Mouse (Mus musculus): ENCODE measurements around the gene Fcgrt.
"Not testable (repeated sequence)": the region's sequence is repeated elsewhere in the genome, so short reads cannot be mapped to it uniquely, and the experiment has no call there.

Gene Fcgrt

DNA sequence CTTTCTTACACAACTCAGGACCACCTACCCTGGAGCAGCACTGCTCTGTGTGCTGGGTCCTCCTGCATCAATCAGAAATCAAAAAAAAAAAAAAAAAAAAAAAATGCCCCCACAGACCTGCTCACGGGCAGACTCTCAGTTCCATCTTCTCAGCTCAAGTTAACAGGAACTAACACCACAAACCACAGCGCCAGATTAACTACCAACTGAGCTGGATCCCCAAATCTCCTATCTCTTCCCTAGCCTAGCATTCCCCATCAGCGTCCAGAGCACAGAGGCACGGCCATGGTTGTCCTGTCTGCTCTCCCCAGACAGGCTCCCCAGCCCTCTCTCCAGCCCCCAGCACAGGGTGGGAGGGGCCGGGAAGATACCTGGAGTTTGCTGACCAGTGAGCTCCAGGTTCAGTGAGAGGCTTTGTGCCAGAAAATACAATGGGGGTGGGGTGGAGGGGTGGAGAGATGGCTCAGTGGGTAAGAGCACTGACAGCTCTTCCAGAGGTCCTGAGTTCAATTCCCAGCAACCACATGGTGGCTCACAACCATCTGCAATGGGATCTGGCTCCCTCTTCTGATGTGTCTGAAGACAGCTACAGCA is 3.5 kb upstream of the Fcgrt start:
- no peak for DNase-seq

DNA sequence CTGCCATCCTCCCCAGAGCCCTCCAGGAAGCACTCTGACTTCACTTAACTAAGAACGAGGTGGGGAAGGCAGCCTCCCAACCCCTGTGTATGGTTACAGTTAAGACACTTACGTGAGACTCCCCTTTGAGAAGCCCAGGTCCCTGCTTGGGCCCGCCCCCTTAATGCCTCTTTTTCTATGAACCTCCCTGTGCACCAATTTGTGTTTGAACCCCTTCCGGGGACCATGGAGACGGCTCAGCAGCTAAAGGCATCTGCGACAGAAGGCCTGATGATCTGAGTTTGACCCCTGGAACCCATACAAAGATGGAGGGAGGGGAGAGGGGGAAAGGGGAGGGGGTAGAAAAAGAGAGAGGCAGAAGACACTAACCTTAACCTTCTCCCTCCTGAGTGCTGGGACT is 2.8 kb upstream of the Fcgrt start:
- DNase-seq: no peak

DNA sequence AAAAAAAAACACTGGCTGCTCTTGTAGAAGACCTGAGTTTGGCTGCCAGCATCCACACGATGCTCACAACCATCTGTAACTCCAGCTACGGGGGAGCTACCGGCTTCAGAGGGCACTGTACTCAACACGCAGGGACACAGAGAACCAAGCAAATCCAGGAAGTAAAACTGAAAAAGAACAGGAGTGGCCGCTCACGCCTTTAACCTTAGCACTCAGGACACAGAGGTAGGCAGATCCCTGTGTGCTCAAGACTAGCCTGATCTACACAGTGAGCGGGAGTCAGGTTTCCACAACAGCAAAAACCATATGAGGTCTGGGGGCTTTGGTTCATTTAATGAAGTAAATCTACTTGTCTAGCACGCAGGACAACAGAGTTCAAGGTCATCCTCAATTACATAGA is 1.8 kb upstream of the Fcgrt start:
- no peak for DNase-seq

DNA sequence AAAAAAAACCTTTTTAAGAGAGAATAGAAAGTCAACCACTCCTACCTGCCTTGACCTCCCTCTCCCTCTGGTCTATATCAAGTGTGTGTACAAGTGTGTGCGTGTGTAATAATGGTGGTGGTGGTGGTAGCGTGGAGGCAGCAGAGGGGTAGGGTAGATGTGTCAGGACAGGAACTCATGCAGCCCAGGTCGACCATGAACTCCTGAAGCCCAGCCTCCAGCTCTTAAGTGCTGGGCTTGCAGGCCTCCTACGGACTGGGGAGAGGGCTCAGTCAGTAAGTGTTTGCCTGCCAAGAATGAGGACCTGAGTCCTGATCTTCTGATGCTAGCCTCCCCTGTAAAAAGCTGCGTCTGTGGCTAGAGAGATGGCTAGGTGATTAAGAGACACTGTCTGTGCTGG is 1.3 kb upstream of the Fcgrt start:
- DNase-seq: no peak

DNA sequence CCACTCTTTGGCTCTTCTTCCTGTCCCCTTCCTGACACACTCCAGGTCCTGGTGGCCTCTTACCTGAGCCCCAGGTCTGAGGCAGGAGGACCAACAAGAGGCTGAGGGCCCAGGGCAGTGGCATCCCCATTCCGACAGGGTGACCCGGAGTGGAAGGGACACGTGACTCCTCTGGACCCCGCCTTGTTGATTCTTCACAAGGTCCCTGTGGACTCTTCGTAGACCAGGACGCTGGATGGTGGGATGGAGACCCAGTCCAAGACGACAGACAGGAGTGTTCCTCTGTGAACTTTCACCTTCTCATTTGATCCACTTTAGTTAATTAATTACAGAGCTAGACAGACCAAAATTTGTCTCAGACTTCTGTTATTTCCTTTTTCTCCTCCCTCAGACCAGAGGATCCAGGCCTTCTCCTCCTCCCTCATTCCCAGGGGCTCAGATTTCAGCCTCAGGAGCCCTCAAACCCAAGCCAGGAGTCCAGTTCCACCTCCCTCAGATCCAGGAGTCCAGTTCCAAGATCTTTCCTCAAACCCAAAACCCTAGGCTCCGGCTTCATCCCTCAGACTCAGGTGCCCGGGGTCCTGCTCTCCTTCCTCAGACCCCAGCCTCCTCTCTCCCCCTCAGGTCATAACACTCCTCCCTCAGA is 588 bp downstream of the Fcgrt start:
- DNase-seq: peak; percentile 74

DNA sequence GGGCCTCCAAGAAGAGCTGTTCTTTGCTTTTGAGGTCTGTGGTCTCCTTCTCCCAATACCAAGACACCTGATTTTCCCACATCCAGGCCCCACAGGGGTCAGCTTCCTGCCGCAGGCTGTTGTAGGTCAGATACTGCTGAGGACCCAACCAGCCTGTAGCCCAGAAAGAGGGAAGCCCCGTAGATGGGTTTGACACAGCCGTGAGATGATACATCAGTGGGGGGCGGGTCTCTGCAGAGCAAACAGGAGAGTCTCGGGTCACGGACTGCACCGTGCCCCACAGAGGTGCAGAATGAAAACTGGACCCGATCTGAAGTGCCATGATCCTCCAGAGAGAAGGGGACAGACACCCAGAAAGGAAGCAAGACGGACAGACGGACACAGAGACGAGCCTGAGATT is 1.2 kb downstream of the Fcgrt start:
- DNase-seq: no peak

DNA sequence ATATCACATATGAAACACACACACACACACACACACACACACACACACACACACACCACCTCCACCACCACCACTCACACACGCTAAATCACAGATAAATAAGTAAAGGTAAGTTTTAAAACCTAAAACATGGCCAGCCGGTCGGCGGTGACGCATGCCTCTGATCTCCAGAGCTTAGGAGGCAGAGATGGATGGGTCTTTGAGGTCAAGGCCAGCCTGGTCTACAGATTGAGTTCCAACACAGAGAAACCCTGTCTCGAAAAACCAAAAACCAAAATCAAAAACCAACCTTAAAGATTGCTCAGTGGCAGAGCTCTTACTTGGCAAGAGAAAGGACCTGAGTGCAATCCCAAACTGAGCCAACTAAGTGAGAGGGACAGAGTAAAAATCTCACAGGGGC is 3.6 kb downstream of the Fcgrt start:
- DNase-seq: no peak

- DNase-seq: no peak
Observed at GRCm38 (mm10) chr7:45098541-45099240, 5.0 kb downstream of the Fcgrt start.

GRCm38 (mm10) chr7:45097479-45097878 is 6.2 kb downstream of the Fcgrt start:
- DNase-seq: peak; percentile 56

DNA sequence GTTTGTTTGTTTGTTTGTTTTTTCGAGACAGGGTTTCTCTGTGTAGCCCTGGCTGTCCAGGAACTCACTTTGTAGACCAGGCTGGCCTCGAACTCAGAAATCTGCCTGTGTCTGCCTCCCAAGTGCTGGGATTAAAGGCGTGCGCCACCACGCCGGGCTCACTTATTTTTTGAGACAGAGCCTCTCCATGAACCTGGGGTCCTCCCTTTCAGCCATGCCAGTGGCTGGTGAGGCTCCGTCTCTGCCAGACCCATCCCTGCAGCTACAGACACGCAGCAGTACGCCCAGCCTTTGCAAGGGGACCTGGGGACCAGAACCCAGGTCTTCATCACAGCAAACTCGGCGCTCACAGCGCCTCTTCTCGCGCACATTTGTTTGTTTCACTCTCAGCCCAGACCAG is 7.7 kb downstream of the Fcgrt start:
- not testable (repeated sequence) for DNase-seq

DNA sequence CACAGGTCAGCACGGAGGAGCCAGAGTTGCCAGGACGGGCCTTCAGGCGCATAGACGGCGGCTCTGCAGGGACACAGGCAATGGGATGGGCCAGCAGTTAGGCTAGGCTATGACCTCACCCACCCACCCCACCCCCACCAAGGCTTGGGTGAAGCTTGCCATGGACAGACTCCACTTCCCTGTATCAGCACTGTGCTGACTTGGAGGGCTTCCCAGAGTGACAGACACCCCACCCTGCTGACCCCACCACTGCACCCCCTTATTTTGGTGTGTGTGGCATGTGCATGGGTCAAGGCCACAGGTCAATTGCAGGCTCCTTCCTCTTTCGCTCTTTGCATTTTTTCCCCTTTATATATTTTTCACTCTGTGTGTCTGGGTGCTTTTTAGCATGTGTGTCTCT is 8.3 kb downstream of the Fcgrt start:
- DNase-seq: no peak

DNA sequence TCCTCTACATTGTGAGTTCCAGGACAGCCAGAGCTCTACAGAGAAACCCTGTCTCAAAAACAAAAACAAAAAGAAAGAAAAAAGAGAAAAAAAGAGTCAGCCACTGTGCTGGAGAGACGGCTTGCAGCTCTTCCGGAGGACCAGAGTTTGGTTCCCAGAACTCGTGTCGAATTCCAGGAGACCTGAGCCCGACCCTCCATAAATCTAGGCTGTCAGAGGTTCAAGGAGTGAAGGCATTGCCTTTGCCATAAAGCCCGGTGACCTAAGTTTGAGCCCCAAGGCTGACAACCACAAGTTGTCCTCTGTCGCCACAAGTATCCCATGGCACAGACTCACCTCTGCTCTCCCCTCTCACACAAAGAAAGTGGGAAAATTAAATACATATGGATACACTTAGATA is 9.5 kb downstream of the Fcgrt start:
- no peak for DNase-seq

GRCm38 (mm10) chr7:45093516-45093905 is 10.1 kb downstream of the Fcgrt start:
- no peak for DNase-seq

GRCm38 (mm10) chr7:45092828-45093515 is 10.7 kb downstream of the Fcgrt start:
- no peak for DNase-seq

GRCm38 (mm10) chr7:45092048-45092447 is 11.6 kb downstream of the Fcgrt start, which contains the start of gene Rcn3:
Gene Rcn3, minus strand, starts transcription at chr7:45092221.
- DNase-seq: peak; percentile 56

GRCm38 (mm10) chr7:45091001-45091990 is 12.4 kb downstream of the Fcgrt start:
- no peak for DNase-seq

DNA sequence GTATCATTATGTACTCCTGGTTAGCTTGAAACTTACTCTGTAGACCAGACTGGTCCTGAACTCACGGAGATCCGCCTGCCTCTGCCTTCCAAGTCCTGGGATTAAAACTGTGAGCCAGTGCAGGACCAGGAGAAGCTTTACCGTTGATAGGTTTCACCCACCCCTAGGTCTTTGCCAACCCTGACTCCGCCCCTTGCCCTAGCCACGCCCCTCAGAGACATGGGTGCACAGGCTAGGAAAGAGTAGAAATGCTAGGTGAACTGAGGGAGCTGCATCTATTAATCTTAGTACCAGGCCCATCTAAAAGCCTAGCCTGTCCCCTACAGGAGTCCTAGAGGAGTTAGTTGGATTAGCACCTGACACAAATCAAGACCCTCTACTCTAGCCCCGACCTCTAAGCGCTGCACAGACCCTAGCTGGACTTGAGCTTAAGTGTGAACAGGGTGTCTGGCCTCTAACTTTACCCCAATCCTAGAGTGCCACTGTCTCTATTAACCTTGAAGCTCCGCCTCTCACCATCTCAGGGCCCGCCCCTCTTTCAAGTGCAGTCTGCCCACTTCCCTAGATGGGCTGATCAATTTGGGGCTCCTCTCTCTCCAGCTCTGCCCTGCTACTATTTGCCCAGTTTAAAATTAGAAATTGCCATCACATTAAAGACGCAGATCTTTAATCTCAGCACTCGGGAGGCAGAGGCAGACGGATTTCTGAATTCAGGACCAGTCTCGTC is 13.2 kb downstream of the Fcgrt start:
- no peak for DNase-seq

DNA sequence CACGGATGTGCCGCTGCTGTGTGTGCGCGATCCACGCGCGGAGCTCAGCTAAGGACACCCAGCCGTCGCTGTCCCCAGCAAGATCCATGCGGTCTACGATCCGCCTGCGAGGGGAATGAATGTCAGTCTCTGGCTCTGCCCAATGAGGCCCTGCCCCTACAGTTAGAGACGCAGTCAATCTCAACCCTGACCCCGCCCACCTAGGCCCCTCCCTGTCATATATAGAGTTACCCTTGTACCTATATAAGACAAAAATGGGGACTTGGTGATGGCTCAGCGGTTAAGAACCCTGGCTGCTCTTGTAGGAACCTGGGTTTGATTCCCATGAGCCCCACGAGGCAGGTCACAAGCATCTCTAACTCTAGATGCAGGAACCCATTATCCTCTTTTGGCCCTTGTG is 15.1 kb downstream of the Fcgrt start:
- no peak for DNase-seq

DNA sequence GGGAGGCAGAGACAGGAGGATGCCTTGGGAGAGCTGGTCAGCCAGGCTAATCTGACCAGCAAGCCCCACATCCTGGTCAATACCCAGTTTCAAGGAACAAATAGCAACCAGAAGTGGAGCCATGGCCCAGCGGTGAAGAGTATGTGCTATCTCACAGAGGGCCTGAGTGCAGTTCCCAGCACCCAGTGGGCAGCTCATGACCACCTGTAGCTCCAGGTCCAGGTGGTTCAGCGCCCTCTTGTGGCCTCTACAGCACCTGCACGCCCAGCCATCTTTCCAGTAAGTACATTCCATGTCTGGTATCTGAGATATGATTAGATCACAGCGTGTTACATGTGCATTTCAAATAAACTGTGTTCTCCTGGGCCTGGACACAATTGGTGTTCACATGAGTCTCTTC is 17.6 kb downstream of the Fcgrt start:
- no peak for DNase-seq

DNA sequence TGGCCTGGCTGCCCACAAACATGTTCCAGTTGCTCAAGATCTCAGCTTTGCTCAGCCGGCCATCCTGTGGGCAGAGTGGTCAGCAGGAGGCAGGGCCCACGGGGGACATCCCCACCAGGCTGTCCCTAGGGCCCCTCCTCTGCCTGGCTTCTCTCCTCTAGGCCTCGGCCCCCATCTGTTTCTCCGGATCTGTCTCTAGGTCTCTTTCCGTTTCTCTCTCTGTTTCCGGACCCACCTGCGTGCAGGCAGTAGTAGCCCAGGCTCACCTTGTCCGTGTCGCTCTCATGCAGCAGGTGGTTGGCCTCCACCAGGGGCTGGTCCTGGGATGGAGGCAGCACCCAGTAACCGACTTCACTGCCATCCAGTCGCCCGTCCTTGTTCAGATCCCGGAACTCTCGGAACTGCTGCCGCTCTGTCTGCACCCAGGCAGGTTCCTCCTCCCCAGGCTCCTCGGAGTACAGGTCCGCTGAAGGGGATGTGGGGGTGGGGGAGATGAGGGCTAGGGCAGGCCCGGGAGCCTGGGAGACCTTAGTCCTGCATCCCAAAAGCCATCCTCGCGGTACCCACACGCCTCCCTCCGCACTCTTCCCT is 20.3 kb downstream of the Fcgrt start:
- no peak for DNase-seq
